Mouse (Mus musculus) retina, embryonic 14.5 days (tissue): ENCODE data around the gene Zkscan4.

Experiments
- DNase-seq: peaks from one replicate; pipeline ENCODE4 v3.0.0-alpha.2; 2015; ENCODE audit warnings: low spot score

The Zkscan4 gene

GRCm38 (mm10) chr13:21530136-21530535, 51.4 kb downstream of the Zkscan4 start:
- peak; percentile 7 for DNase-seq

DNA sequence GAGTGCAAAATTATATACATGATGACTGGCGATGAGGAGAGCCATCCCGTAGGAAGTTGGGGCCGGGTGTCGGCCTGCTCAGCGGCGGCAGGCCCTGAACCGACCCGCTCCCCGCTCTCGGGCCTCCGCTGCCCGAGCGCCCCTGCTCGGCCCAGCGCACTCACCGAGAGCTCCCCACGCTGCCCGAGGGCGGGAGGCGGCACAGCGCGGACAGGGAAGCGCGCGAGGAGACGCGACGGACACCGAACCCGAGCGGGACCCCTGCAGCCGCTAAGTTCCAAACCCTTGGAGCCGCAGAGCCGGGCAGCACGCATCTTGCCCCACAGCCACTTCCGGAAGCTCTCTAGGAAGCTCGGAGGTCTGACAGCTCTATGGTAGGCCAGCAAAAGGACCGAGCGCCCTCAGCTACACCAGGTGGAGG, 52.1 kb downstream of the Zkscan4 start, which contains the start of gene Zkscan8:
TSS of gene Zkscan8 (minus strand) at position 340 of the 421 bp plus-strand sequence.
- DNase-seq = peak; percentile 89
